Mouse (Mus musculus): ENCODE data around the gene Kcna1.

The Kcna1 gene

DNA sequence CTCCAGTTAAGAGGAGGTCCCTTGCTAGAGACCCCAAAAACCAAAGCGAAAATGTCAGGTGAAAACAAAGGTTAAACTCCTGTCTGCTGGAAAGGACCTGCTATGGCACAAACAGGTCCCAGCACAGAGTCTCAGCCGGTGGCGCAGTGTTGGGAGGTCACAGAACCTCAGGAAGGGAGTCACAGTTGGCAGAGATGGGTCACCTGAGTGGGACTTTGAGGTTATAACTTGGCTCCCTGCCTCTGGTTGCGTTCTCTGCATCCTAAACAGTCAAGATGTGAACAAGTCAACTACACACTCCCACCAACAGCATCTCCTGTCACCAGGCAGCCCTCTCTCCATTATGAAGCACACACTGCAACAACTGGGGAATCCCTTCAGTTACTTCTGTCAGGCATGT lies 48.4 kb downstream of the Kcna1 start:
- no peak for DNase-seq (ENCODE audit: low spot score)

GRCm38 (mm10) chr6:126595805-126596629 lies 50.2 kb downstream of the Kcna1 start:
- no peak for DNase-seq (ENCODE audit: low spot score)

DNA sequence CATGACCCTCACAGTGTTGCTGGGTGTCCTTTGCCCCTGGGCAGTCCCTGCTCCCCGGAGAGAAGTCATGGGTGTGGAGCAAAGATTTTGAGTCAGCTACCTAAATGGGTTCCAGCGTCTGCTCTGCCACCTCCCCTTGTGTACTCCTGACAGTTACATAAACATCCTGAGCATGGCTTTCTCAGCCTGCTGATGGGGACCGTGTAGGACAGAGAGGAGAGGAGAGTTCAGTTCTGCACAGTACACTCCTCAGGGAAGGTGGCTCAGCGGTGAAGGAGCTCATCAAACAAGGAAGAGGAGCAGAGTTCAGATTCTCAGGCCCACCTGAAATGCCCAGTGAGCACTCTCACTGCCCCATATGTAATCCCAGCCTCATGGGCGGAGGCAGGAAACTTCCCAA lies 51.1 kb downstream of the Kcna1 start:
- DNase-seq (ENCODE audit: low spot score), result no peak

- DNase-seq (ENCODE audit: low spot score), result no peak
These were observed 51.8 kb downstream of the Kcna1 start for GRCm38 (mm10) chr6:126594365-126594764.

DNA sequence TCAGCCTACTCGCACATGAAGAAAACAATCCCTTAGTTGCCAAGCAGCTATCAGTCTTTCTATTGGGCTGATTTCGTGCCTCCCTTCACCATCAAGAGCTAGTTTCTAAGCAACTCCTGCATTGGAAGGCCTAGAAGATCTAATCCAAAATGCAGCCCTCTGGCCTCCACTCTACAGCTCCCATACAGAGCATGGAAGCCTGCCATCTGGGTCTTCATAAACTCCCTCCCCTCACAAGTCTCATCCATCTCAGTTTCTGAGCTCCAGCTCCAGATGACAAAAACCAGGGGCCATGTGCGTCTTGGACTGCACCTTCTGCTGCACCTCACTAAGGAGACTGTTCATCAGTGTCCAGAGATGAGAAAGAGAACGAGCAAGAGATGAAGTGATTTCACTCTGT lies 52.8 kb downstream of the Kcna1 start:
- DNase-seq (ENCODE audit: low spot score), result no peak
